Mouse (Mus musculus) kidney, embryonic 15.5 days (tissue): Measurements from ENCODE around the gene Prex1. TPM values are rescaled to one million over a fixed set of nuclear protein-coding genes. Genes with fewer than 3 reads are reported as not detected.

Experiments
- ATAC-seq: fragments of 200-750 bp; cut with Nextera tagmentation; replicated peaks from 2 replicates; pipeline ENCODE4 v1.8.0; 2017; ENCODE audit warnings: moderate TSS enrichment; ENCODE audit not compliant: low FRiP score
- H3K27ac ChIP-seq: fragments of 300-500 bp; sonication (generic); 2 replicates; pipeline ENCODE4 v1.5.1; 2015; ENCODE audit warnings: mild to moderate bottlenecking, inconsistent platforms
- H3K27me3 ChIP-seq: fragments of 300-500 bp; sonication (generic); 2 replicates; pipeline ENCODE4 v1.6.1; 2015; ENCODE audit warnings: inconsistent platforms
- H3K36me3 ChIP-seq: fragments of 300-500 bp; sonication (generic); 2 replicates; pipeline ENCODE4 v1.6.1; 2015; ENCODE audit warnings: inconsistent platforms
- H3K4me1 ChIP-seq: fragments of 300-500 bp; sonication (generic); 2 replicates; pipeline ENCODE4 v1.6.1; 2015; ENCODE audit warnings: inconsistent platforms
- H3K4me2 ChIP-seq: fragments of 300-500 bp; sonication (generic); 2 replicates; pipeline ENCODE4 v1.6.1; 2015; ENCODE audit warnings: moderate library complexity, mild to moderate bottlenecking, inconsistent platforms
- H3K4me3 ChIP-seq: fragments of 300-500 bp; sonication (generic); replicated peaks from 2 replicates; pipeline ENCODE4 v1.5.1; 2015; ENCODE audit warnings: mild to moderate bottlenecking, inconsistent platforms
- H3K9ac ChIP-seq: fragments of 300-500 bp; sonication (generic); 2 replicates; pipeline ENCODE4 v1.6.1; 2015; ENCODE audit warnings: mild to moderate bottlenecking, inconsistent platforms
- H3K9me3 ChIP-seq: fragments of 300-500 bp; sonication (generic); replicated peaks from 2 replicates; pipeline ENCODE4 v1.6.1; 2016; ENCODE audit warnings: inconsistent platforms
- WGBS: fragments of 180-500 bp; shearing (Covaris S2); methylation state at CpG from one replicate; pipeline ENCODE4 v1.1.7; 2015; ENCODE audit warnings: mixed read lengths; 5-methylcytosine and 5-hydroxymethylcytosine counted together
- polyA plus RNA-seq: library from polyadenylated mRNA; unstranded; fragments of >200 nt; fragmentation: Nextera tagmentation; extraction: Ambion mirVana; gene quantifications from 2 replicates; pipeline ENCODE4 v1.2.1, GENCODE M21; 2015

Gene Prex1
- polyA plus RNA-seq, 1 experiment from 2014 or later: 16.0 TPM

GRCm38 (mm10) chr2:166623081-166623567 lies 90.5 kb downstream of the Prex1 start:
- ATAC-seq: peak; percentile 34; the same call in 1 of the 2 replicates

GRCm38 (mm10) chr2:166622590-166622989 lies 91.0 kb downstream of the Prex1 start:
- H3K4me2 ChIP-seq: no peak overlapping the region
- H3K27ac ChIP-seq: peak overlapping the region; percentile 41; the same call in 1 of the 2 replicates
- WGBS: 75% methylated on average over 7 of the region's 7 CpGs
- H3K9ac ChIP-seq: no peak overlapping the region
- H3K4me1 ChIP-seq: peaks cover 28% of the 10 kb centered on the region
- H3K4me3 ChIP-seq: no peak overlapping the region
- H3K9me3 ChIP-seq: no peaks in the 10 kb centered on the region
- H3K27me3 ChIP-seq: no peaks in the 10 kb centered on the region
- no peaks in the 10 kb centered on the region for H3K36me3 ChIP-seq
- ATAC-seq: no peak

More at GRCm38 (mm10) chr2:166623081-166623567, 90.5 kb downstream of the Prex1 start:
- Histone ChIP-seq H3K4me2 (no peak overlapping the region), H3K27ac (peak overlapping the region; percentile 64; the same call in 1 of the 2 replicates), H3K4me3 (no peak overlapping the region), H3K9me3 (no peaks in the 10 kb centered on the region), H3K9ac (0 out of 2 replicates have a peak overlapping the region, but pooled peaks have one; percentile 5), H3K4me1 (peaks cover 28% of the 10 kb centered on the region), H3K27me3 (no peaks in the 10 kb centered on the region), H3K36me3 (no peaks in the 10 kb centered on the region)
- 22% methylated on average over 9 of the region's 9 CpGs for WGBS

DNA sequence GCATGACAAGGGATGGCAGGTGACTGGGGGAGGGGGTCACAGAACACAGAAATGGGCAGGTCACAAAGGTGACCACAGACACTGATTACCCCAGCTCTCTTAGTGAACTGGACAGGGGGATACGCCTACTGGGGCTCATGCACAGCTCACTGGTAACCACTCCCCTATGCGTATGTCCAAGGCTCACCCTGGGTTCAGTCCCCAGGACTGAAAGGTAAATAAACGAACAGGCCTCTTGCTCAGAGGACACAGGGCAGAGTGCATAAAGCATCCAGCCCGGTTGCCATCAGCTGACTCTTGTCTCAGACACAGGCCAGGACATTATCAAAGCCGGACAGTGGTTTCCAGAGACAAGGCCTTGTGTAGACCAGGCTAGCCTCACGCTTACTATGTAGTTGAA lies 91.6 kb downstream of the Prex1 start:
- 70% methylated on average over 6 of the region's 6 CpGs for WGBS
- H3K4me3 ChIP-seq: no peak overlapping the region
- ATAC-seq: no peak

DNA sequence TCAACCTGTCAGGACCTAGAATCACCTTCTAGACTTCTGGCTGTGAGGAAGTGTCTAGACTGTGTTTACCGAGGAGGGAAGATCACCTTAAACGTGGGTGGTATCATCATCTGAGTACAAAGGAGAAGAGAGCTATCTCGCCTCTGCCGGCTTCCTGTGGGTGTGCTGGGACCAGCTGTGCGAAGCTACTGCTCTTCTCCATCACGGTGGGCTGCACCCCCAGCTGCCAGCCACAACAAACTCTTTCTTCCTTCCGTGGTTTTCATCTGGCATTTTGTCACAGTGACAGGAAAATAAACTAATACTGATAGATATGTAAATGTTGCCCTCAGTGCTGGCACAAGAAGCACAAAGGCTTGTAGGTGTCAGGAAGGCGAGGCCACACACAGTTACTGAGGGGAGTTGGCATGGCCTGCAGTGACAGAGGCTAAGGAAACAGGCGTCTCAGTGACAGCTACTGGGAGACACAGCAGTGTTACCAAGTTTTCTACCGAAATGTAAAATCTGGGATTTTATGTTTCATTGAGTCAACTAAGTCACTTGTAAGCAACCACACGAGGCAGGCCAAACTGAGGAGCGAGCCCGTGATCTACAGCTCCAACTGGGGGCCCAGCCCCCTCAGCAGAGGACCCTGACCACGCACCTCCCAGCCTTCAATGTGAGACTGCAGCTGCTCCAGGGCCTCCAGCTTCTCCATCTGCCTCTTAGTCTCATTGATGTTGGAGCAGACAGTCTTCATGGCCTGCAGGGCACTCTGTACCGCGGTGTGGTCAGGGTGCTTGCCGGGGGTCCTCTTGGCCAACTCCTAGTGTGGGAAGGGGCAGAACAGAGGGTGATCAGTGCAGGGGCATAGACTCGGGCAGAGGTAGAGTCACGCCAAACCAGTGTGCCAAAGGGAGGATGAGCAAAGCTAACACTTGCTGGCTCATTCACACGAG lies 92.8 kb downstream of the Prex1 start:
- H3K9me3 ChIP-seq: no peaks in the 10 kb centered on the region
- H3K4me1 ChIP-seq: peaks cover 28% of the 10 kb centered on the region
- H3K4me3 ChIP-seq: no peak overlapping the region
- no peak overlapping the region for H3K27ac ChIP-seq
- no peak overlapping the region for H3K9ac ChIP-seq
- no peaks in the 10 kb centered on the region for H3K36me3 ChIP-seq
- H3K27me3 ChIP-seq: no peaks in the 10 kb centered on the region
- no peak overlapping the region for H3K4me2 ChIP-seq
- no peak for ATAC-seq
- 71% methylated on average over 20 of the region's 20 CpGs for WGBS

More for the DNA sequence above, 91.6 kb downstream of the Prex1 start:
- H3K36me3 ChIP-seq: no peaks in the 10 kb centered on the region
- no peak overlapping the region for H3K27ac ChIP-seq
- H3K9me3 ChIP-seq: no peaks in the 10 kb centered on the region
- peaks cover 28% of the 10 kb centered on the region for H3K4me1 ChIP-seq
- no peak overlapping the region for H3K9ac ChIP-seq
- H3K27me3 ChIP-seq: no peaks in the 10 kb centered on the region
- H3K4me2 ChIP-seq: no peak overlapping the region

DNA sequence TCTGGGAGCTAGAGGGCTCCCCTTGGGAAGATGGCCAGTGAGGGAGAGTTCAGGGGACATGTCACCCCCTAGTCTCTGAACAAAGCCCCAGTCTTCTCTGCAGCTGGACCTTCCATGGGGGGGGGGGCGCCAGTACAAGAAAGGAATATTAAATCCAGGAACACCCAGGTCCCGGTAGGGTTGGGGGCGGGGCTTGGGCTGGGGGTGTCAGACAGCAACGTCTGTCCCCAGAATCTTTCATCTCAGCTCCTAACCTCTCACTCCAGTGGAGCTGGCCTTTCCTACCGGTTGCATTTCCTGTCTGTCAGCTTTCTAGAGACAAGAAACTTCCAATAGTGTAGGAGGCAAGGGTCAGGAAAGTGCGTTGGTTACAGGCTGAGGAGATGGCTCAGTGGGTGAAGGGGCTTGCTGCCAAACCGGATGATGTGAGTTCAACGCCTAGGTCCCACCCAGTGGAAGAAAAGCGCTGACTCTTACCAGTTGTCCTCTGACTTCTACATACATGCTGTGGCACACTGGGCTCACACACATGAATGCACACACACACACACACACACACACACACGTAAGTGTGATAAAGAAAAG lies 93.6 kb downstream of the Prex1 start:
- H3K9me3 ChIP-seq: no peaks in the 10 kb centered on the region
- ATAC-seq: no peak

GRCm38 (mm10) chr2:166619270-166619669 lies 94.4 kb downstream of the Prex1 start:
- H3K9ac ChIP-seq: no peak overlapping the region
- no peak overlapping the region for H3K27ac ChIP-seq
- H3K36me3 ChIP-seq: no peaks in the 10 kb centered on the region
- H3K4me1 ChIP-seq: peaks cover 28% of the 10 kb centered on the region
- H3K27me3 ChIP-seq: no peaks in the 10 kb centered on the region
- no peaks in the 10 kb centered on the region for H3K9me3 ChIP-seq
- 89% methylated on average over 5 of the region's 5 CpGs for WGBS
- H3K4me3 ChIP-seq: no peak overlapping the region
- ATAC-seq: no peak
- H3K4me2 ChIP-seq: no peak overlapping the region

More for the DNA sequence above, 93.6 kb downstream of the Prex1 start:
- Histone ChIP-seq H3K4me2 (no peak overlapping the region), H3K36me3 (no peaks in the 10 kb centered on the region), H3K27ac (no peak overlapping the region), H3K9ac (no peak overlapping the region), H3K27me3 (no peaks in the 10 kb centered on the region), H3K4me3 (no peak overlapping the region), H3K4me1 (peaks cover 28% of the 10 kb centered on the region)
- 62% methylated on average over 10 of the region's 10 CpGs for WGBS

GRCm38 (mm10) chr2:166617706-166618105 lies 95.9 kb downstream of the Prex1 start:
- Histone ChIP-seq H3K9me3 (no peaks in the 10 kb centered on the region), H3K27ac (no peak overlapping the region), H3K36me3 (peaks cover 4% of the 10 kb centered on the region; the same call in 1 of the 2 replicates), H3K4me1 (peaks cover 15% of the 10 kb centered on the region), H3K27me3 (no peaks in the 10 kb centered on the region), H3K4me2 (no peak overlapping the region), H3K4me3 (no peak overlapping the region), H3K9ac (no peak overlapping the region)
- no peak for ATAC-seq
- 86% methylated on average over 5 of the region's 5 CpGs for WGBS

GRCm38 (mm10) chr2:166615338-166616075 lies 98.1 kb downstream of the Prex1 start:
- no peak for ATAC-seq
- peaks cover 5% of the 10 kb centered on the region; the same call in 1 of the 2 replicates for H3K36me3 ChIP-seq
- H3K4me2 ChIP-seq: no peak overlapping the region
- no peak overlapping the region for H3K9ac ChIP-seq
- no peaks in the 10 kb centered on the region for H3K27me3 ChIP-seq
- H3K27ac ChIP-seq: no peak overlapping the region
- H3K4me3 ChIP-seq: no peak overlapping the region
- H3K9me3 ChIP-seq: no peaks in the 10 kb centered on the region
- WGBS: 56% methylated on average over 2 of the region's 2 CpGs
- peaks cover 10% of the 10 kb centered on the region for H3K4me1 ChIP-seq

DNA sequence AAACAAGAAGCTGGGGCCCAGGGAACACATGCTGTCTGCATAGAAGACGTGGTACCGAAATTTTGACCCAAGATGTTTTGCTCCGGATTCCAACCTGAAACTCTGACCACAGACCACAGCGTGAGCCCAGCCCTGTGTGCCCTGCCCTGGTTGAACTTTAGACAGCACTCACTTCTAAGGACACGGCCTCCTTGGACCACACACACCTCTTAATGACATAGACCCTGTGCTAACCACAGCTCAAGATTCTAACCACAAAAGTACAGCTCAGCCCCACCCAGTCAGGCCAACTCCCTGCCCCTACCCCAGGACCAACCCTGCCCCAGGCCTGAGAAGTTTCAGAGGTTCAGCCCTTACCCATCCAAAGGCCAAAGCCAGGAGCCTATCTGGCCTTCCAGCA lies 103.4 kb downstream of the Prex1 start:
- H3K36me3 ChIP-seq: peaks cover 5% of the 10 kb centered on the region; the same call in 1 of the 2 replicates
- no peak overlapping the region for H3K27ac ChIP-seq
- no peak overlapping the region for H3K4me3 ChIP-seq
- no peaks in the 10 kb centered on the region for H3K27me3 ChIP-seq
- ATAC-seq: no peak
- no peak overlapping the region for H3K4me2 ChIP-seq
- peaks cover 13% of the 10 kb centered on the region for H3K4me1 ChIP-seq
- no peak overlapping the region for H3K9ac ChIP-seq
- WGBS: 81% methylated on average over 5 of the region's 5 CpGs
- H3K9me3 ChIP-seq: no peaks in the 10 kb centered on the region

DNA sequence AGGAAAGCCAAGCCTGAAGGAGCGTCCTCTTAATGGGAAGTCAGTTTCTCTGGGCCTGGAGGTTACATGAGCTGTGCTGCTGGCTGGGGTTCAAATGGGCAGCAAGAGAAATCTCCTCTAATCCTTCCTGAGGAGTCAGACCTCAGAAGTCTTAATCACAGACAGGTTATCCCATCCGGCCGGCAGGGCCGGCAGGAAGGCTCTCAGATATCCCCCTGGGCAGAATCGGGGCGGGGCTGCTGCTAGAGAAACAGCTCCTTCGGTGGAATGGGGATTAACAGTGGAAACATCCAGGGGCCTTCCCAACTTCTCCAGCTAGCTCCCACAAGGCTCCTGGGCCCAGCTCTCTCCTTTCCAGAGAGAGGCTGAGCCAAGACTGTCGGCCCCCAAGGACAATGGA lies 105.1 kb downstream of the Prex1 start:
- no peak for ATAC-seq
- 38% methylated on average over 8 of the region's 8 CpGs for WGBS
- peaks cover 5% of the 10 kb centered on the region; the same call in 1 of the 2 replicates for H3K36me3 ChIP-seq

GRCm38 (mm10) chr2:166606481-166607245 lies 107.0 kb downstream of the Prex1 start:
- 59% methylated on average over 17 of the region's 17 CpGs for WGBS
- no peaks in the 10 kb centered on the region for H3K9me3 ChIP-seq
- no peak overlapping the region for H3K9ac ChIP-seq
- peaks cover 17% of the 10 kb centered on the region for H3K4me1 ChIP-seq
- H3K27ac ChIP-seq: no peak overlapping the region
- H3K27me3 ChIP-seq: no peaks in the 10 kb centered on the region
- H3K4me3 ChIP-seq: no peak overlapping the region
- no peak for ATAC-seq
- no peaks in the 10 kb centered on the region for H3K36me3 ChIP-seq
- no peak overlapping the region for H3K4me2 ChIP-seq

More for the DNA sequence above, 105.1 kb downstream of the Prex1 start:
- no peak overlapping the region for H3K9ac ChIP-seq
- H3K27ac ChIP-seq: peak overlapping the region; percentile 18; the same call in 1 of the 2 replicates
- H3K4me1 ChIP-seq: peaks cover 17% of the 10 kb centered on the region
- no peaks in the 10 kb centered on the region for H3K9me3 ChIP-seq
- H3K4me2 ChIP-seq: no peak overlapping the region
- H3K27me3 ChIP-seq: no peaks in the 10 kb centered on the region
- no peak overlapping the region for H3K4me3 ChIP-seq
